Mouse (Mus musculus): ENCODE measurements around the gene Chrna9. TPM values are rescaled to one million over a fixed set of nuclear protein-coding genes. Genes with fewer than 3 reads are reported as not detected.

Gene Chrna9
- polyA plus RNA-seq, 1 experiment: not detected

- Histone ChIP-seq H3K4me3 (no peak overlapping the region), H3K27me3 (ENCODE audit: control insufficient read depth, insufficient read depth, insufficient read length) (no peaks in the 10 kb centered on the region), H3K4me2 (ENCODE audit: low read depth) (no peak overlapping the region), H3K79me2 (ENCODE audit: control insufficient read depth, insufficient read depth) (no peaks in the 10 kb centered on the region), H3ac (ENCODE audit: control insufficient read depth, insufficient read length) (no peak overlapping the region), H3K36me3 (ENCODE audit: control insufficient read depth, insufficient read depth) (no peaks in the 10 kb centered on the region)
- TF ChIP-seq E2F4 (IDR thresholded peaks at IDR 0.05; ENCODE audit: insufficient read depth) (no peak), MYOD1 (IDR thresholded peaks at IDR 0.05; ENCODE audit: control insufficient read depth in 1 of 3, insufficient read length in 2 of 3, low read depth in 2 of 3) (no peak), TCF3 (IDR thresholded peaks at IDR 0.05; ENCODE audit: insufficient read length, low read depth) (no peak), POLR2A (IDR thresholded peaks at IDR 0.05; ENCODE audit: insufficient read length, low read depth) (no peak), MAX (IDR thresholded peaks at IDR 0.05; ENCODE audit: low read depth) (no peak), CEBPB (IDR thresholded peaks at IDR 0.05; ENCODE audit: insufficient read depth, poor library complexity, severe bottlenecking) (no peak), USF1 (IDR thresholded peaks at IDR 0.05; ENCODE audit: low read depth) (no peak), SRF (IDR thresholded peaks at IDR 0.05; ENCODE audit: control insufficient read depth, insufficient read length, low read depth) (no peak), REST (IDR thresholded peaks at IDR 0.05; ENCODE audit: insufficient read depth, insufficient read length) (no peak), MYOG (IDR thresholded peaks at IDR 0.05; ENCODE audit: control insufficient read depth in 1 of 3, insufficient read depth in 1 of 3, insufficient read length in 2 of 3, low read depth in 2 of 3) (no peak), TCF12 (IDR thresholded peaks at IDR 0.05; ENCODE audit: insufficient read depth, poor library complexity, severe bottlenecking) (no peak), POLR2AphosphoS2 (IDR thresholded peaks at IDR 0.05; ENCODE audit: insufficient read length, low read depth) (no peak)
These were observed 16.2 kb downstream of the Chrna9 start for GRCm38 (mm10) chr5:65950679-65951512.

- no peaks in the 10 kb centered on the region for H3K36me3 ChIP-seq (ENCODE audit: control insufficient read depth, insufficient read depth)
- H3K4me3 ChIP-seq: no peak overlapping the region
- no peak overlapping the region for H3ac ChIP-seq (ENCODE audit: control insufficient read depth, insufficient read length)
- H3K4me2 ChIP-seq (ENCODE audit: low read depth): no peak overlapping the region
- no peaks in the 10 kb centered on the region for H3K27me3 ChIP-seq (ENCODE audit: control insufficient read depth, insufficient read depth, insufficient read length)
- no peaks in the 10 kb centered on the region for H3K79me2 ChIP-seq (ENCODE audit: control insufficient read depth, insufficient read depth)
- TF ChIP-seq TCF12 (IDR thresholded peaks at IDR 0.05; ENCODE audit: insufficient read depth, poor library complexity, severe bottlenecking) (no peak), CEBPB (IDR thresholded peaks at IDR 0.05; ENCODE audit: insufficient read depth, poor library complexity, severe bottlenecking) (no peak), POLR2AphosphoS2 (IDR thresholded peaks at IDR 0.05; ENCODE audit: insufficient read length, low read depth) (no peak), USF1 (IDR thresholded peaks at IDR 0.05; ENCODE audit: low read depth) (no peak), REST (IDR thresholded peaks at IDR 0.05; ENCODE audit: insufficient read depth, insufficient read length) (no peak), MYOG (IDR thresholded peaks at IDR 0.05; ENCODE audit: control insufficient read depth in 1 of 3, insufficient read depth in 1 of 3, insufficient read length in 2 of 3, low read depth in 2 of 3) (no peak), MYOD1 (IDR thresholded peaks at IDR 0.05; ENCODE audit: control insufficient read depth in 1 of 3, insufficient read length in 2 of 3, low read depth in 2 of 3) (no peak), TCF3 (IDR thresholded peaks at IDR 0.05; ENCODE audit: insufficient read length, low read depth) (no peak), SRF (IDR thresholded peaks at IDR 0.05; ENCODE audit: control insufficient read depth, insufficient read length, low read depth) (no peak), E2F4 (IDR thresholded peaks at IDR 0.05; ENCODE audit: insufficient read depth) (no peak), POLR2A (IDR thresholded peaks at IDR 0.05; ENCODE audit: insufficient read length, low read depth) (no peak), MAX (IDR thresholded peaks at IDR 0.05; ENCODE audit: low read depth) (no peak)
These were observed 16.8 kb downstream of the Chrna9 start for GRCm38 (mm10) chr5:65951513-65951909.

DNA sequence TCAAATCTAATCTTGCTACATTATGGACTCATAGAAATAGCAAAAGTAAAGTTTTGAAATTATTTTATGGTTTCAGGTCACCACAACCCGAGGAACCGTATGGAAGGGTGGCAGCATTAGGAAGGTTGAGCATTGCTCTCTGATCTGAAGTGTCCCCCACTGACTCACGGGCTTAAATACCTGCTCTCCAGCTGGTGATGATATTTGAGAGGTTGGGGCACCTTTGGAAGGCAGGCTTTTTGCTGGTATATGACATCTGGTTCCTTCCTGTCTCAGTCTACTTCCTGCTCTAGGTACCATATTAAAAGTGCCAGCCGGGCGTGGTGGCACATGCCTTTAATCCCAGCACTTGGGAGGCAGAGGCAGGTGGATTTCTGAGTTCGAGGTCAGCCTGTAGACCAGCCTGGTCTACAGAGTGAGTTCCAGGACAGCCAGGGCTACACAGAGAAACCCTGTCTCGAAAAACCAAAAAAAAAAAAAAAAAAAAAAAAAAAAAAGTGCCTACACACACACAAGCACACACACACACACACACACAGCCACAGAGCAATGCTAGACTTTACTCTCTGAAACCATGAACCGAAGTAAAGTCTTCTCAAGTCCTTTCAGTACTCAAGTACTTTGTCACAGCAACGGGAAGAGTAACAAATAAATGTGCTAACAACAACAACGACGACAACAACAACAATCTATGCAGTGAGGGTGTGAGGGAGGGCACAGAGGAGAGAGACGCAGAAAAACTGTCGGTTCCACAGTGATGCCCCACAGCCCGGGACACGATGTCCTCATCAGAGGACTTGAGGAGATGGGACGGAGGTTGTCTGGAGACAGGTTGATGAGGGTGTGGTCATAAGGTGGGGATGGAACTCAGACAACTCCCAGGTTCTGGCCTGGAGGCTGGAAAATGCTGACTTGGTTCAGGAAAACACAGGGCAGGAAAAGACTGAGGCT, 19.7 kb downstream of the Chrna9 start:
- Histone ChIP-seq H3K36me3 (ENCODE audit: control insufficient read depth, insufficient read depth) (no peaks in the 10 kb centered on the region), H3ac (ENCODE audit: control insufficient read depth, insufficient read length) (no peak overlapping the region), H3K4me2 (ENCODE audit: low read depth) (no peak overlapping the region), H3K27me3 (ENCODE audit: control insufficient read depth, insufficient read depth, insufficient read length) (no peaks in the 10 kb centered on the region), H3K4me3 (no peak overlapping the region), H3K79me2 (ENCODE audit: control insufficient read depth, insufficient read depth) (no peaks in the 10 kb centered on the region)
- TF ChIP-seq POLR2AphosphoS2 (IDR thresholded peaks at IDR 0.05; ENCODE audit: insufficient read length, low read depth): no peak
- no peak for TF ChIP-seq POLR2A (IDR thresholded peaks at IDR 0.05; ENCODE audit: insufficient read length, low read depth)
- TF ChIP-seq MYOD1 (IDR thresholded peaks at IDR 0.05; ENCODE audit: control insufficient read depth in 1 of 3, insufficient read length in 2 of 3, low read depth in 2 of 3): no peak
- no peak for TF ChIP-seq SRF (IDR thresholded peaks at IDR 0.05; ENCODE audit: control insufficient read depth, insufficient read length, low read depth)
- TF ChIP-seq E2F4 (IDR thresholded peaks at IDR 0.05; ENCODE audit: insufficient read depth): no peak
- no peak for TF ChIP-seq TCF12 (IDR thresholded peaks at IDR 0.05; ENCODE audit: insufficient read depth, poor library complexity, severe bottlenecking)
- no peak for TF ChIP-seq MYOG (IDR thresholded peaks at IDR 0.05; ENCODE audit: control insufficient read depth in 1 of 3, insufficient read depth in 1 of 3, insufficient read length in 2 of 3, low read depth in 2 of 3)
- no peak for TF ChIP-seq USF1 (IDR thresholded peaks at IDR 0.05; ENCODE audit: low read depth)
- no peak for TF ChIP-seq TCF3 (IDR thresholded peaks at IDR 0.05; ENCODE audit: insufficient read length, low read depth)
- no peak for TF ChIP-seq REST (IDR thresholded peaks at IDR 0.05; ENCODE audit: insufficient read depth, insufficient read length)
